Mouse (Mus musculus) intestine, embryonic 14.5 days (tissue): ENCODE measurements around the gene Arhgap10. TPM values are rescaled to one million over a fixed set of nuclear protein-coding genes. Genes with fewer than 3 reads are reported as not detected.

ENCODE experiments used
- ATAC-seq: fragments of 200-750 bp; cut with Nextera tagmentation; replicated peaks from 2 replicates; pipeline ENCODE4 v1.8.0; 2017; ENCODE audit warnings: low read depth, moderate number of reproducible peaks, moderate TSS enrichment, moderate library complexity; ENCODE audit not compliant: low FRiP score, low TSS enrichment
- DNase-seq: peaks from one replicate; pipeline ENCODE4 v3.0.0-alpha.2; 2018; ENCODE audit warnings: low spot score
- H3K27ac ChIP-seq: fragments of 300-500 bp; sonication (generic); 2 replicates; pipeline ENCODE4 v1.5.1; 2014; ENCODE audit warnings: low read depth, mild to moderate bottlenecking, control low read depth
- H3K27me3 ChIP-seq: fragments of 300-500 bp; sonication (generic); replicated peaks from 2 replicates; pipeline ENCODE4 v1.6.1; 2014; ENCODE audit warnings: low read length, control low read depth; ENCODE audit not compliant: control insufficient read depth, insufficient read depth
- H3K36me3 ChIP-seq: fragments of 300-500 bp; sonication (generic); 2 replicates; pipeline ENCODE4 v1.6.1; 2014; ENCODE audit warnings: low read length, control low read depth; ENCODE audit not compliant: control insufficient read depth, insufficient read depth
- H3K4me1 ChIP-seq: fragments of 300-500 bp; sonication (generic); replicated peaks from 2 replicates; pipeline ENCODE4 v1.6.1; 2014; ENCODE audit warnings: low read length, control low read depth, mixed read lengths; ENCODE audit not compliant: control insufficient read depth, insufficient read depth
- H3K4me2 ChIP-seq: fragments of 300-500 bp; sonication (generic); 2 replicates; pipeline ENCODE4 v1.6.1; 2014; ENCODE audit warnings: low read length
- H3K4me3 ChIP-seq: fragments of 300-500 bp; sonication (generic); 2 replicates; pipeline ENCODE4 v1.5.1; 2014; ENCODE audit warnings: low read depth, low read length, control low read depth, mixed read lengths
- H3K9ac ChIP-seq: fragments of 300-500 bp; sonication (generic); 2 replicates; pipeline ENCODE4 v1.6.1; 2014; ENCODE audit warnings: mild to moderate bottlenecking, low read length
- H3K9me3 ChIP-seq: fragments of 300-500 bp; sonication (generic); 2 replicates; pipeline ENCODE4 v1.6.1; 2016; ENCODE audit warnings: low read length, control low read depth; ENCODE audit not compliant: control insufficient read depth
- WGBS: fragments of 180-500 bp; shearing (Covaris S2); extraction: QIAGEN DNeasy Blood & Tissue Kit; methylation state at CpG from one replicate; pipeline ENCODE4 v1.1.7; 2014; 5-methylcytosine and 5-hydroxymethylcytosine counted together
- polyA plus RNA-seq: library from polyadenylated mRNA; unstranded; fragments of >200 nt; fragmentation: Nextera tagmentation; extraction: Ambion mirVana; gene quantifications from 2 replicates; pipeline ENCODE4 v1.2.1, GENCODE M21; 2014

The Arhgap10 gene
- polyA plus RNA-seq, 1 experiment from 2014 or later: 33.6 TPM

- no peak overlapping the region for H3K27ac ChIP-seq
- ATAC-seq: no peak
- WGBS: 85% methylated on average over 4 of the region's 4 CpGs
Observed at GRCm38 (mm10) chr8:77342144-77342543, 175.6 kb downstream of the Arhgap10 start.

GRCm38 (mm10) chr8:77341329-77341728 is 176.4 kb downstream of the Arhgap10 start:
- Histone ChIP-seq H3K9ac (no peak overlapping the region), H3K27me3 (no peaks in the 10 kb centered on the region), H3K4me1 (no peaks in the 10 kb centered on the region), H3K36me3 (peaks cover 46% of the 10 kb centered on the region), H3K4me2 (no peak overlapping the region), H3K9me3 (no peaks in the 10 kb centered on the region), H3K27ac (no peak overlapping the region), H3K4me3 (no peak overlapping the region)
- DNase-seq: no peak
- no peak for ATAC-seq
- 69% methylated on average over 9 of the region's 9 CpGs for WGBS

More at GRCm38 (mm10) chr8:77342144-77342543, 175.6 kb downstream of the Arhgap10 start:
- DNase-seq: no peak
- H3K9ac ChIP-seq: no peak overlapping the region
- no peak overlapping the region for H3K4me3 ChIP-seq
- no peaks in the 10 kb centered on the region for H3K27me3 ChIP-seq
- H3K4me1 ChIP-seq: no peaks in the 10 kb centered on the region
- H3K9me3 ChIP-seq: no peaks in the 10 kb centered on the region
- peaks cover 46% of the 10 kb centered on the region for H3K36me3 ChIP-seq
- H3K4me2 ChIP-seq: no peak overlapping the region

GRCm38 (mm10) chr8:77340046-77340747 is 177.6 kb downstream of the Arhgap10 start:
- 88% methylated on average over 6 of the region's 6 CpGs for WGBS
- no peak overlapping the region for H3K27ac ChIP-seq
- H3K9ac ChIP-seq: no peak overlapping the region
- DNase-seq (no peak), ATAC-seq (no peak)
- H3K4me2 ChIP-seq: no peak overlapping the region
- H3K4me1 ChIP-seq: no peaks in the 10 kb centered on the region
- H3K9me3 ChIP-seq: no peaks in the 10 kb centered on the region
- H3K4me3 ChIP-seq: no peak overlapping the region
- H3K27me3 ChIP-seq: no peaks in the 10 kb centered on the region
- H3K36me3 ChIP-seq: peaks cover 36% of the 10 kb centered on the region

- Histone ChIP-seq H3K27me3 (no peaks in the 10 kb centered on the region), H3K27ac (no peak overlapping the region), H3K36me3 (peaks cover 15% of the 10 kb centered on the region), H3K4me1 (no peaks in the 10 kb centered on the region), H3K9ac (no peak overlapping the region), H3K9me3 (no peaks in the 10 kb centered on the region), H3K4me2 (no peak overlapping the region), H3K4me3 (no peak overlapping the region)
- DNase-seq: no peak
- 0 out of 2 replicates have a peak, but pooled peaks have one; percentile 48 for ATAC-seq
- 71% methylated on average over 12 of the region's 12 CpGs for WGBS
Observed at GRCm38 (mm10) chr8:77337272-77337671, 180.5 kb downstream of the Arhgap10 start.

GRCm38 (mm10) chr8:77331180-77331579 is 186.6 kb downstream of the Arhgap10 start:
- Histone ChIP-seq H3K27me3 (no peaks in the 10 kb centered on the region), H3K27ac (no peak overlapping the region), H3K4me1 (0 out of 2 replicates have a peak, but pooled peaks cover 2% of the 10 kb centered on the region), H3K4me3 (no peak overlapping the region), H3K4me2 (no peak overlapping the region), H3K9ac (no peak overlapping the region), H3K9me3 (no peaks in the 10 kb centered on the region), H3K36me3 (peaks cover 11% of the 10 kb centered on the region; the same call in 1 of the 2 replicates)
- peak; percentile 42 for DNase-seq
- 88% methylated on average over 12 of the region's 12 CpGs for WGBS
- no peak for ATAC-seq

- 76% methylated on average over 9 of the region's 9 CpGs for WGBS
Observed at GRCm38 (mm10) chr8:77330304-77330703, 187.4 kb downstream of the Arhgap10 start.

GRCm38 (mm10) chr8:77329783-77330182 is 188.0 kb downstream of the Arhgap10 start:
- ATAC-seq (no peak), DNase-seq (peak; percentile 49)
- 74% methylated on average over 4 of the region's 4 CpGs for WGBS
- Histone ChIP-seq H3K27ac (no peak overlapping the region), H3K4me2 (no peak overlapping the region), H3K36me3 (peaks cover 11% of the 10 kb centered on the region; the same call in 1 of the 2 replicates), H3K27me3 (no peaks in the 10 kb centered on the region), H3K9ac (no peak overlapping the region), H3K4me1 (0 out of 2 replicates have a peak, but pooled peaks cover 2% of the 10 kb centered on the region), H3K4me3 (no peak overlapping the region), H3K9me3 (no peaks in the 10 kb centered on the region)

More at GRCm38 (mm10) chr8:77330304-77330703, 187.4 kb downstream of the Arhgap10 start:
- Histone ChIP-seq H3K9ac (no peak overlapping the region), H3K36me3 (peaks cover 11% of the 10 kb centered on the region; the same call in 1 of the 2 replicates), H3K4me2 (no peak overlapping the region), H3K9me3 (no peaks in the 10 kb centered on the region), H3K27ac (no peak overlapping the region), H3K27me3 (no peaks in the 10 kb centered on the region), H3K4me1 (0 out of 2 replicates have a peak, but pooled peaks cover 2% of the 10 kb centered on the region), H3K4me3 (no peak overlapping the region)
- DNase-seq (peak; percentile 38), ATAC-seq (no peak)

GRCm38 (mm10) chr8:77328473-77328872 is 189.3 kb downstream of the Arhgap10 start:
- Histone ChIP-seq H3K4me2 (no peak overlapping the region), H3K36me3 (peaks cover 7% of the 10 kb centered on the region; the same call in 1 of the 2 replicates), H3K27ac (no peak overlapping the region), H3K9ac (no peak overlapping the region), H3K4me3 (no peak overlapping the region), H3K27me3 (no peaks in the 10 kb centered on the region), H3K9me3 (no peaks in the 10 kb centered on the region), H3K4me1 (0 out of 2 replicates have a peak, but pooled peaks cover 2% of the 10 kb centered on the region)
- no peak for ATAC-seq
- 89% methylated on average over 8 of the region's 8 CpGs for WGBS
- peak; percentile 7 for DNase-seq
